Mouse (Mus musculus) CD8-positive naive resting alpha-beta T cell, adult 2 months (primary cell): ENCODE data around the gene Med15.
"Not testable (repeated sequence)": the region's sequence is repeated elsewhere in the genome, so short reads cannot be mapped to it uniquely, and the experiment has no call there.

Experiments used
- DNase-seq, 2 experiments: peaks; one replicate each; pipeline ENCODE4 v3.0.0; 2022; ENCODE audit warnings: low read depth in 2 of 2, low spot score in 2 of 2

The Med15 gene

DNA sequence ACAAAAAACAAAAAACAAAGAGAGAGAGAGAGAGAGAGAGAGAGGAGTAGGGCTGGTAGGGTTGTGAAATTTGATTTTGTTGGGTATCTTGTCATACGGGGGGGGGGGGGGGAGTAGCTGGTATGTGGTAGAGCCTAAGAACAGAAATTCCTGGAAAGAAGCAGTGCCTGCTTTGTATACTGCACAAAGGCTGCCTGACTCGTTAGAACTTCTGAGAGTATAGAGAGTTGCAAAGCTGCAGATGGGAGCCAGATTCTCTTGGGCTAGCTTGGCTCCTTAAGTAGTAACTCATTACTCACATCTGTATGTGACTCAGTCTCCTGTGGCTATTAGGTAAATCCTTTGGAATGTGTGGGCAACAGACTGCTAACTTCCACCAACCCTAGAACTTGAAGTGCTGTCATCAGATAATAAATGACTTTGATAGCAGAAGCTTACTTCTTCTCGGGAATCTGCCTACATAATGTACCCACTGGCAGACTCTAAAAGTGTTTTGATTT lies at the start of gene Med15:
Gene Med15 (minus strand): TSS at position 51 of the 500 bp plus-strand sequence.
- DNase-seq: no peak

DNA sequence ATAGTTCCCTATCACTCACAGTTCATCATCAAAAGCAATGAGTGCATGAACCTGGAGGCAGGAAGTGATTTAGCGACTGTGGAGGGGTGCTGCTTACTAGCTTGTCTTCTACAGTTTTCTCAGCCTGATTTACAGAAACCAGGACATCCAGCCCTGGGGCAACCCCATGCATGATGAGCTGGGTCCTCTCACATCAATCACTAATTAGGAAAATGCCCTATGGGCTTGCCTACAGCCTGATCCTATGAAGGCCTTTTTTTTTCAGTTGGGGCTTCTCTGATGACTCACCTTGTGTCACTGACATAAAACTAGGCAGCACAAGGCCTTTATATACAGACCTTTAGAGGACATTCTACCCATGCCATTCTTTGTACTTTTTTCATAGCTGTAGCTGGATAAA lies 47.0 kb upstream of the Med15 start:
- no peak for DNase-seq

DNA sequence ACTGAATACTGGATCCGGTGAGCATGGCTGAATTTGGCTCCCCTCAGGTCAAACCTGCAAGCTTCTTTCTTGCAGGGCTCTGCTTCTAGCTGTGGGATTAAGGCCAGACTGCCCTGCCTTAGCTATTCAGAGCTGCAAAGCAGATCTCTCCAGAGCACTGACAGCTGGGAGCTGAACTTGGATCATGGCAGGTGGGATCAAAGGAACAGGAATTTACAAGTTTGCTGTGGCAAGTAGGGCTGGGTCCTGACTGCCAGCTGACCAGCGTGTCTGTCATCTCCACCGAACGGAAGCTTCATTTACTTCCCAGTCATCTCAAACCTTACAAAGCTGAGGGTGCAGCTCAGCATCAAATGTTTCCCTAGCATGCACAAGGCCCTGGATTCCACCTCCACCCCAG lies 45.5 kb upstream of the Med15 start:
- DNase-seq: no peak

DNA sequence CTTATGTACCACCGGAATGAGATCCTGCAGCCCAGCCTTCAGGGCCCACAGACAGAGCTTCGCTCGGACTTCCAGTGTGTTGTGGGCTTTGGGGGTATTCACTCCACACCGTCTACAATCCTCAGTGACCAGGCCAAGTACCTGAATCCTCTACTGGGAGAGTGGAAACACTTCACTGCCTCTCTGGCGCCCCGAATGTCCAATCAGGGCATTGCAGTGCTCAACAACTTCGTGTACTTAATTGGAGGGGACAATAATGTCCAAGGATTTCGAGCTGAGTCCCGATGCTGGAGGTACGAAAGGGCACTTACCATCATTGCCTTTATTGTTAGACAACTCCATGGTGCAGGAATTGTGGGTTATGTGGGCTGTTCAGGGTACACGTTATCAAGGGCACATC lies 44.1 kb upstream of the Med15 start:
- no peak for DNase-seq

DNA sequence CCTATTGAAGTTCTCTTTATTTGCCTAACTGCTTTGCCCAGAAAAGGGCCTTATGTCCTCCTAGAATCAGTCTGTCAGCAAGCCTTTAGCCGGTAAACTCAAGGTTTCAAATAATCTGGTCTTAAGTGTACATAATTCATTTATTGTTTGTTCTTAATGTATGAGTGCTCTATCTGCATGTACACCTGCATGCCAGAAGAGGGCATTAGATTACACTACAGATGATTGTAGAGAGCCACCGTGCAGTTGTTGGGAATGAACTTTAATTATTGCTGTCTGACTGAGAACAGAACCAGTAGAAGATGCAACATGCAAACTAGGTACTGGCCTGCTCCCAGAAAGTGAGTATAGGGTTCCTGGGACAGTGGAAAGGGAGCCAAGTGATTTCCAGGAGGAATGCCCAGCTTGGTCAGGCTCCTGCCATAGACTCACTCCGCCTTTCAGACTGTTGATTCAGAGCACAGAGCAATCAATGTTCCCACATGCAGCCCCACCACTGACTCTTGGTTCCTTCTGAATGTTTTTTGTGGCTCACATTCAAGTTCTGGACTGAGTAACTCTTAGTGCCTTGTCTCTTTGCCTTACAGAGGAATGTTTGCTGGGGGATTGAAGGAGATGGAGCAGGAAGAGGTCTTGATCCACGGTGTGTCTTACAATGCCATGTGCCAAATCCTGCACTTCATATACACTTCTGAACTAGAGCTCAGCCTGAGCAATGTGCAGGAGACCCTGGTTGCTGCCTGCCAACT lies 38.6 kb upstream of the Med15 start:
- no peak for DNase-seq

DNA sequence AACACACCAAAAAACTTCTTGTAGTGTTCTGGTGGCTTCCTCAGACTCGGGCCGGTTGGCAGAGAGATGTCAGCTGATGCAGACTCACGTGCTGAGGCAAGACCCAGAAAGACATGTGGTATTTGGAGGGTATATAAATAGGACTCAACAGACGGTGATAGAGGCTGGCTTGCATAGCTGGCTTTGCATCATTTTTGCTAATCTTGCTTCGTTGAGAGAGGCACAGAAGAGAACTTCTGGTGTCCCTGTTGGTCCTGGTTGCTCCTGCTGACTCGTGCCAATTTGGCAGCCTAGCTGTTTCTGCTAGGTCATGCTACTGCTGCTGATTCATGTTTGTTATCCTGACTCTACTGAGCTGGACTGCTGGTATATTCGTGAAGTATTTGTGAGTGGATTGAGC lies 36.1 kb upstream of the Med15 start:
- no peak for DNase-seq

DNA sequence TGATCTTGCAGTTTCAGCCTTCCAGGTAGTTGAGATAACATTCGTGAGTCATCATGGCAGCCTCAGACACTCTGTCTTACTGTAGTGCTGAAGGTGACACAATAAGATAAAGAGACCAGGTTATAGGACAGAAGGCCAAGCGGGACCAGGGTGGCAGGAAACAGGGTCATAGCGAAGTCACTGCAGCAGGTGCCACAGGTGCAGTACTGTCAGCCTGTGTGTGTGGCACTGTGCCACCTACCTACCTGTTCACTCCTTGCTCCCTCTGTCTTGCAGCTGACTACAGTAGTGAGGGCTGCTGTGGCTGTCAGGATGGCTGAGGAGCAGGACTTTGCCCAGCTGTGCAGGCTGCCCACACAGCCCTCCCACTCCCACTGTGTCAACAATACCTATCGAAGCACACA lies 31.4 kb upstream of the Med15 start:
- no peak for DNase-seq

DNA sequence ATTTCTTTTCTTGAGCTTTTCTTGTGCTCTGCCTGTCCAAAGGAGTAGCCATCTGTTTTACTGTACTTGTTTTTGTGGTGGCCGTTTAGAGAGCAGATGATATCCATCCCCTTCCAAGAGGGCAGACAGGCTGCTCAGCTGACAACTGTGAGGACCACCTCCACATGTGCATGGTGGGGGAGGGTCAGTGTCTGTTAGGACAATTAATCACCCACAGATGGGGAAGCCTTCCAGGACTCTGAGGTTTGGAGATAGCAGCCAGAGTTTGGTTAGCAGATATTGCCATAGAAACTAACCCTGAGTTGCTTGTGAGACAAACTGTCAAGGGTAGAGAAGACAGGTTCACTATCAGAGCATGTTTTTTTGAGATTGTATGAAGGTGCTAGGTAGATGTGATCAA lies 28.4 kb upstream of the Med15 start:
- no peak for DNase-seq

DNA sequence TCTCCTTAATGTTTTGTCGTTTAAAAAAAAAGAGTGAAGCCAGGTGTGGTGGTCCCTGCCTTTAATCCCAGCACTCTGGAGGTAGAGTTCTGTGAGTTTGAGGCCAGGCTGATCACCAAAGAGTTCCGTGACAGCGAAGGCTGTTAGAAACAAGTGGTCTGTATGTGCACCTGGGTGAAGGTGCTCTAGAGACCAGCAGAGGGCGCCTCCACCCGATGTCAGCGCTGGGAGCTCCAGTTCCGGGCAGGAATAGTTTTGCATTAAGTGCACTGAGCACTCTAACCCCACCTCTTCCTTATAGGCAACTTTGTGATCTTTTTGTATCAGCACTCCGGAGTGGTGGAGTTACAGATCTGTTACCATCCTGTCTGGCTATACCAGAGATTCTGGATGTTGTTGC lies 28.0 kb upstream of the Med15 start:
- peak; percentile 11 to 30 for DNase-seq

DNA sequence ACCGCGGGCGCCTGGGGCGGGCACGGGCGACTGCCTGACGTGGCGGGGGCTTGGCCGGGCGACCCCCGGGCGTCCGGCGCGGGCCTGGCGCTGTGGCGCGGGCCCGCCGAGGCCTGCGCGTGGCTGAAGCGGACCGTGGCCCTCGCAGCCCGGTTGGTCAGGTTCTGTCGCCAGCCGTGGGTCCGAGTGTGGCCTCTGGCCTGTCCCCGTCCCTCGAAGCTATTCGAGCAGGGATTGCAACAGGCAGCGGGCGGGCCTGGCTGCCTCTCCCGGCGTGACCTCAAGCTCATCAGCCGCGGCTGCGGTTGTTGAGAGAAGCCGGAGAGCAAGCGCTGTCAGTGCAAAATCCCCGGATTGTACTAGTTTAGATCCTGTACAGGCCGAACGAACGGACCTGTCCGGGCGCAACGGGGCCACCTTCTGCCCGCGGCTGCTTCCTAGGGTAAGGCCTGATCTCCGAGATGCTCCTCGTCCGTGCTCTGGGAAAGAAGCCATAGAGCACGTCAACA lies 27.2 kb upstream of the Med15 start:
- peak; percentile 10 to 18 for DNase-seq

DNA sequence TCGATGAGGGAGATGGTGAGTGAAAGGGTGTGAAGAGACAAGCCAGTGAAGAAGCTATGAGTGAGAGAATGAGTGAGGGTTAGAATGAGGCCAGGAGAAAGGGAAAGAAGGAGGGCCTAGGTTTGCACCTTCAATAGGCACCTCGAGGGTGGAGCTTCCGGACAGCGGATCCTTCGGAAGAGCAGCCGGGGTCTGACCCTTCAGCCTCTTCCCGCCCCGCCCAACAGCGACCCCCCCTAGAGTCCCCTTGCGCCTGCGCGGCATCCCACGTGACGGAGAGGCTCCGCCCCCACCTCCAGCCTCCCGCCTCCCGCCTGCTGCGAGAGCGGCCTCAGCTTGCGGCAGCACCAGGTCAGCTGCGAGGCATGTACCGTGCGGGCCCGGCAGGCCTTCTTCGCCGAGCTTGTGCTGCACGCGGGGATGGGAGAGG lies 26.7 kb upstream of the Med15 start, which contains the start of gene Klhl22:
Gene Klhl22 (plus strand): TSS at position 275 of the 430 bp plus-strand sequence.
- peak; percentile 70 to 71 for DNase-seq

DNA sequence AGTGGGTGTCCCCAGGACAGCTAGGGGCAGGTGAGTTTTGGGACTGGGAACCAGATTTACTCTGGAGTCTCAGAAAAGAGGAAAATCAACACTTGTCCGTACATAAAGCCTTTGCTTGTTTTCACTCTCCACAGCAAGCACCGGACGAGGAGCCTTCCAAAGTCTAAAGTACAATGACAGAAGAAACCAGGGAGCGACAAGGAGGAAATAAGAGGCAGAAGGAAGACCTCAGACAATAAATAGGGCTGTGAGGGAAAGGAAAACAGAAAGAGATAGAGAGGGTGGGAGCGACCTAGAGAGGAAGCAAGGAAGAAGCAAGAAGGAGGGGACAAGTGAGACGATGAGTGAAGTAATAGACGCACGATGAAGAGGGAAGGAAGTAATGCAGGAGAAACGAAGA lies 26.2 kb upstream of the Med15 start:
- no peak for DNase-seq

DNA sequence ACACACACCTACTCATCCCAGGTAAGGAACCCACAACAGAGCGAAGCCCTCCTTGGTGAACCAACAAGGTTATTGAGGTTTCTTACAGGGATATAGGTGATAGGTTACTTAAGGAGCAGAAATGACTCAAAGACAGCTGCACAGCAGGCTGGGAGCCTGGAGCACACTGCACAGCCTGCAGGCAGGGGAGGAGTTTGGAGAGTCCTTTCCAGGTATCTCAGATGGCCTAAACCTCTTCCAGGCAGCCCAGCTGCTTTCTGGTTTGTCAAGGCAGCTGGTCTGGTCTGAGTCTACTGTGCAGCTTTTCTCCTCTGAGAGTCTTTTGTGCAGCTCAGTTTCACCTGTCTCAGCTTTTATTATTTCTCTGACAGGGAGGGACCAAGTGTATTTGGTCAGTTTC lies 25.1 kb upstream of the Med15 start:
- no peak for DNase-seq

DNA sequence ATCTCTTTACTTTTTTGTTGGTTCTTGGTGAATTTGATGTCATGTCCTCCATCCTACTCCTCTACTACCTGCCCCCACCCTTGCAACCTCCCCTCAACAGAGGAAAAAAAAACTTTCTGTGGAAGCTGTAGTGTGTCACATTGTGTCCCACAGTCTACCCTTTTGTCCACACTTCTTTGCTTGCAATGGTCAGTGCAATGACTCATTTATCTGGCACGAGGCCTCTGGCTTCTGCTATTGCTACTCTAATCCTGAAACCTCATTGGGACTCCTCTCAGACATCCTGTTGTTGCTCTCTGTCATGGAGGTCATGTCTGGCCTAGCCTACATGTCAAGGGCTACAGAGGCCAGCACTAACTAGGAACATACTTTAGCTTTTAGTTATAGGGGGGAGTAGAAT lies 21.0 kb upstream of the Med15 start:
- DNase-seq: no peak

DNA sequence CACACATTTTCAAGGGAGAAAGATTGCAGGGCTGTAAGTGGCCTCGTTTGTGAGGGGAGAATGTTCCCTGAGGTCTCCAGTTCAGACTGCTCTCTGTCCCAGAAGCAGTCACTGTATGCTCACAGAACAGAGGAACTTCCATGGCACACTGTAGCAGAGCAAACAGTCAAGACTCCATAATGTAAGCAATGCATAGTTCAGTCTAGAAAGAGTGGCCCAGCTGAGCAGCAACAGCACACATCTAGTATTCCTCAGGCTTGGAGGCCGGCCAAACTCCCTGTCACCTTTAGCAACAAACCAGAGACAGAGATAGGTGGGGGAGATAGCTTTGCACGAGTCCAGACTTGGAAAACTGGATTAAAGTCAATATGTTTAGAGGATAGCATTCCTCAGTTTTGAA lies 20.3 kb upstream of the Med15 start:
- DNase-seq: no peak

DNA sequence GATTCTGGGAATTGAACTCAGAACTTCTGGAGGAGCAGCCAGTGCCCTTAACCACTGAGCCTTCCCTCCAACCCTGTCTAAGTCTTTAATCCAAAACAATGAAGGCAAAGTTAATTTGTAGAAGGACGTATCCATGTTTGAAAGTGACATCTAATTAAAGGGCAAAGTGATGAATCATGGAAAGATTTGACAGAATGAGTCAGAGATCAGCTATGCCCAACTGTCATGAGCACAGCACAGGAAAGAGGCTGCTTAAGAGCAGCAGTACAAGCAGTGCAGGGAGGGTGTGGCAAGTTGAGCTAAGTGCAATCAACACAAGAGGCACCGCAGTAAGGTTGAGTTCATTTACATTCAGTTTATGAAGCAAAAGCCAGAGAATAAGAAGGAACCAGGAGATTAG lies 12.4 kb upstream of the Med15 start:
- no peak for DNase-seq

DNA sequence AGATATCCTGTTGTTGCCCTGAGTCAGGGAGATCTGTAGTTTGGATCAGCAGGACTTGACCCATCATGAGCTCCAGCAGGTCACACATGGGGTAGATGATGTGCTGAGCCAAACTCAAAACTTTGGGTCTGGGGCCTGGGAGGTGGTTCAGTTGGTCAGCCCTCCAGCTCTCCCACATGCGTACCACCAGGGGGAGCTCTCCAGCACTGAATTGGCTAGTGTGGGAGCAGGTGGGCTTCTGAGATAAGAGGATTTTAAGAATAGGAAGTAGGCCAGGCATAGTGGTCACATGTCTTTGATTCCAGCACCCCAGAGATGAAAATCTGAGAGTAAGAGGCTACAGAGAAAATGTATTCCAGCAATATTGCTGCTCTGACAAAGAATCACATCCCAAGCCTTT lies 11.8 kb upstream of the Med15 start:
- DNase-seq: peak; percentile 19 to 39

DNA sequence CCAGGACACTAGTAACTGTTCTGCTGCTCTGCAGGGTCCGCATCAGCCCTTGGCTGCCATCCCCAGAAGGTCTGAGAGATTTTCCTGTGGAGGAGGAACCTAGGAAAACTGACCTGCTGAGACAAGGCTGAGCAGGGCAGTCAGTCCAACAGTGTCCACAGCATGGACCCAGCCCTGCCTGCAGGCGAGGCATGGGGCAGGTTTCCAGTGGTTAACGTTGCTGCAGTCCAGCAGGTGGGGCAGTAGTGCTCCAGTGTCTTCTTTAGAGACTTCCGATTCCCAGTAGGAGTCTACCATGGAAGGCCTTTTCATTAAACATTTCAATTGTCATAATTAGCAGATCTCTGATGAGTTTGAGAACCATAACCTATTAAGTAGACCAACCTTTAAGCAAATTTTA lies 10.6 kb upstream of the Med15 start:
- no peak for DNase-seq

DNA sequence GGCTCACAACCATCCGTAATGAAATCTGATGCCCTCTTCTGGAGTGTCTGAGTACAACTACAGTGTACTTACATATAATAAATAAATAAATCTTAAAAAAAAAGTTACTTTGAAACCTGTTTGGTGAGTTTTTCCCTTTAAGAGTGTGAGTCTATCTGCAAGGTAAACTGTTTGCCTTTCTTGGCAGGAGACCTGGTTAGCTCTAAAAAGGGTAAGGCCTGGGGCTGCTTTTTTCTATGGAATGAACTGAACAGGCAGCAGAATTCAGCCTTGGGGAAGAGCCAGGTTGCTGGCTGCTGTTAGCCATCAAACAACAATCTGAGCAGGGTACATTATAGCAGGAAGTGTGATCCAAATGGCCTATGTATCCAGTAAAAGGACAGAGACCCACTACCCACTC lies 10.1 kb upstream of the Med15 start:
- no peak for DNase-seq

DNA sequence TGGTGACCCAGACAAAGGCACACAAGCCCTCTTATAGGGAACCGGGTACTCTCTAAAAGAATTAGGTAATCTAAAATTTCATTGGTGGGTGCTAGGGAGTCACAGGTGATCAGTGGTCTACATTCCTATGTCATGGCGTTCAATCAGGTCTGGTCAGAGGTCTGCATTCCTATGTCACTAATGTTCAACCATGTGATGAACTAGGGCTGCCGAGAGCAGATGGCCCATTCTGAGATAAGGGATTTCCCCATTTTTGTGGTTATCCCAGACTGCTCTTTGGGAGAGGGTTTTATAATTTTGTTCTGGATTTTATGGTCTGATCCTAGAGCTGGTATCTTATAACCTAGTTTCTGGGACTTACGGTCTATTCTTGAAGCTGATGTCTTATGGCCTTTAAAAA lies 7.4 kb upstream of the Med15 start:
- DNase-seq: no peak

DNA sequence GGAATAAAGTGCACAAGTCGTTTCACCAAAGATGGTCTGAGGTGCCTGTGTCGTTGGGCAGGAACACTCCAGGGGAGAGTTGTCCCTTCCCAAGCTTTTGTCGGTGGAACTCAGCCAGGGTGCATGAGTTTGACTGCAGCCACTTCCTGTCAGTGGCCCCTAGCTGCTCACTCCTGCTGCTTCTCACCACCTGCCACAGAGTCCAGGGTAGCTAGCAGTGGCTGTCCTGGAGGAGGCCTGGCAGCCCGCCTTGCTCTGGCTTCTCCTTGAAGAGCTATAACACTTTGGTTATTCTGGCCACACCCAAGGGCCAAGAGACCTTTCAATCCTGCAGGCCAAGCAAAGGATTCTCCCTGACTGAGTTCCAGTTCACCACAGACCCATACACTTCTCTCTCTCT lies 3.5 kb upstream of the Med15 start:
- no peak for DNase-seq

DNA sequence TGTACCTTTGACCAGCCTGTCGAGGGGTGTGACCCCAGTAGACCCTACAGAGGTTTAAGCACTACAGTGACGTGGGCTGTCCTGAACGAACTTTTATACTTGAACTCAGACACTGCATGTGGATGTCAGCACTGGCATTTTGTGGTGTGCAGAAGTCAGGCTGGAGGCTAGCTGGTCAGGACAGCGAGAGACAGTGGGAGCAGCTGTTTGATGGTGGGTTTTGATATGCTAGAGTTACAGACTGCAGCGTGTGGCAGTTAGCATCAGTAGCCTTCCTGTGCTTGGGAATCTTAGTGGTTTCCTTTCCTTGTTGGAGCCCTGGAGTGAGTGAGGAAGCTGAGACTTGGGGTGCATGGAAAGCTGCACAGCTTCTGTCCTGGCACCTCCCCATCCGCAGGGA lies 2.2 kb upstream of the Med15 start:
- not testable (repeated sequence) for DNase-seq

DNA sequence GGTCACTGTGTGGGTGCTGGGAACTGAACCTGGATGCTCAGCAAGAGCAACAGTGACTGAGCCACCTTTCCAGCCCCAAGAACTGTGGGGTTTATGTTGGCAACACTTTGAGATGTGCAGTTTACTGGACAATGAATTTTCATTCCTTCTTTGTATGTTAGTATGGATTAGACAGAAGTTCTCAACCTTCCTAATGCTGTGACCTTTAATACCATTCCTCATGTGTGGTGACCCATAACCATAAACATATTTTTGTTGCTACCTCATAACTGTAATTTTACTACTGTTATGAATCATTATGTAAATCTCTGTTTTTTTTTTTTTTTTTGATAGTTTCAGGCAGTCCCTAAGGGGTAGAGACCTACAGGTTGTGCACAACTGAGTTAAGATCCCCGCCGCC lies 955 bp upstream of the Med15 start:
- no peak for DNase-seq
